Mouse (Mus musculus) cerebellum, adult 18-20 months (tissue): ENCODE data around the gene Sh3d19.
A peak's percentile ranks its signal among the peaks of the same experiment; 100 is the strongest.
"Not testable (repeated sequence)": the region's sequence is repeated elsewhere in the genome, so short reads cannot be mapped to it uniquely, and the experiment has no call there.

Source experiments
- DNase-seq, 2 experiments: peaks; one replicate each; pipeline ENCODE4 v3.0.0; 2021

Gene Sh3d19

GRCm38 (mm10) chr3:85981761-85982160 lies 10.9 kb downstream of the Sh3d19 start:
- DNase-seq: not testable (repeated sequence)

- no peak for DNase-seq
Measured at GRCm38 (mm10) chr3:85984537-85984936, 13.6 kb downstream of the Sh3d19 start.

GRCm38 (mm10) chr3:85987225-85987624 lies 16.3 kb downstream of the Sh3d19 start:
- DNase-seq: no peak

- DNase-seq: no peak
Measured at GRCm38 (mm10) chr3:85991140-85991801, 20.4 kb downstream of the Sh3d19 start.

GRCm38 (mm10) chr3:85991802-85992156 lies 20.9 kb downstream of the Sh3d19 start:
- DNase-seq: no peak

- DNase-seq: no peak
Measured at GRCm38 (mm10) chr3:85993744-85994143, 22.8 kb downstream of the Sh3d19 start.

GRCm38 (mm10) chr3:85994645-85995044 lies 23.7 kb downstream of the Sh3d19 start:
- no peak for DNase-seq

- no peak for DNase-seq
Measured at GRCm38 (mm10) chr3:86001271-86001670, 30.4 kb downstream of the Sh3d19 start.

- peak in 1 of 2 experiments; percentile 6 for DNase-seq
Measured at GRCm38 (mm10) chr3:86002423-86002822, 31.5 kb downstream of the Sh3d19 start, which contains the start of gene Prss48. Prss48 (minus strand) TSS chr3:86002491.

- DNase-seq: no peak
Measured at GRCm38 (mm10) chr3:86002940-86003339, 32.0 kb downstream of the Sh3d19 start.

GRCm38 (mm10) chr3:86004751-86005150 lies 33.8 kb downstream of the Sh3d19 start:
- no peak for DNase-seq

GRCm38 (mm10) chr3:86010618-86011017 lies 39.7 kb downstream of the Sh3d19 start:
- no peak for DNase-seq

- no peak for DNase-seq
Measured at GRCm38 (mm10) chr3:86011373-86011772, 40.5 kb downstream of the Sh3d19 start.

- no peak for DNase-seq
Measured at GRCm38 (mm10) chr3:86011833-86012232, 40.9 kb downstream of the Sh3d19 start.

- no peak for DNase-seq
Measured at GRCm38 (mm10) chr3:86013837-86014236, 42.9 kb downstream of the Sh3d19 start.

GRCm38 (mm10) chr3:86016965-86017364 lies 46.1 kb downstream of the Sh3d19 start:
- DNase-seq: no peak

- DNase-seq: no peak
Measured at GRCm38 (mm10) chr3:86017484-86017883, 46.6 kb downstream of the Sh3d19 start.

- no peak for DNase-seq
Measured at GRCm38 (mm10) chr3:86020921-86021650, 50.2 kb downstream of the Sh3d19 start.

GRCm38 (mm10) chr3:86021651-86022050 lies 50.7 kb downstream of the Sh3d19 start:
- no peak for DNase-seq

GRCm38 (mm10) chr3:86024065-86024795 lies 53.3 kb downstream of the Sh3d19 start:
- DNase-seq: no peak

- DNase-seq: no peak
Measured at GRCm38 (mm10) chr3:86025341-86026137, 54.6 kb downstream of the Sh3d19 start.

GRCm38 (mm10) chr3:86028658-86029375 lies 57.9 kb downstream of the Sh3d19 start:
- DNase-seq: no peak
